Mouse (Mus musculus): Measurements from ENCODE around the gene Rap1gap2. TPM values are rescaled to one million over a fixed set of nuclear protein-coding genes. Genes with fewer than 3 reads are reported as not detected.

Gene Rap1gap2
- polyA plus RNA-seq, 1 experiment from 2014 or later = 7.9 TPM

DNA sequence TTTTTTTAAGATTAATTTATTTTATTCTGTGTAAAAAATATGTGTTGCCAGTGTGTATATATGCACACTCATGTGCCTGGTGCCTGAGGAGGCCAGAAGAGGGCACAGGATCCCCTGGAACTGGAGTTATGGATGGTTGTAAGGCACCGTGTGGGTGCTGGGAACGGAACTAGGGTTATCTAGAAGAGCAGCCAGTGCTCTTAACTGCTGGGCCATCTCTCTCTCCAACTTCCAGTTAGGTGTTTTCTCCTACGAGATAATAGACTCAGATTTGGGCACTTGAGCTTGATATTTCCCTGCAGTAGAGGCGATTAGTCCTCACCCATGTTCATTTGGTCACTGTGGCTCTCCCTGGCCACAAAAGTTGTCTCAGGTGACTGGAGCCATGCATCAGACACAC, 49.3 kb downstream of the Rap1gap2 start:
- Histone ChIP-seq H3K4me1 (replicated peaks; ENCODE audit: control insufficient read depth, insufficient read depth, low read length) (no peaks in the 10 kb centered on the region), H3K9me3 (ENCODE audit: control insufficient read depth) (no peaks in the 10 kb centered on the region), H3K27me3 (replicated peaks; ENCODE audit: control insufficient read depth, insufficient read depth, low read length) (no peaks in the 10 kb centered on the region), H3K27ac (ENCODE audit: low read depth, low read length) (no peak overlapping the region), H3K4me2 (replicated peaks; ENCODE audit: low read depth) (no peak overlapping the region), H3K36me3 (ENCODE audit: control insufficient read depth, insufficient read depth) (no peaks in the 10 kb centered on the region), H3K9ac (ENCODE audit: low read depth, low read length) (no peak overlapping the region), H3K4me3 (ENCODE audit: low read depth, low read length) (no peak overlapping the region)
- TF ChIP-seq CTCF (IDR thresholded peaks at IDR 0.05; ENCODE audit: low read depth) = no peak
- ATAC-seq = no peak
- WGBS = 93% methylated on average over 4 of the region's 4 CpGs

GRCm38 (mm10) chr11:74560600-74561227, 50.0 kb downstream of the Rap1gap2 start:
- TF ChIP-seq CTCF (IDR thresholded peaks at IDR 0.05; ENCODE audit: low read depth) = no peak
- 86% methylated on average over 9 of the region's 9 CpGs for WGBS
- no peak for ATAC-seq
- Histone ChIP-seq H3K36me3 (ENCODE audit: control insufficient read depth, insufficient read depth) (no peaks in the 10 kb centered on the region), H3K9ac (ENCODE audit: low read depth, low read length) (no peak overlapping the region), H3K4me2 (replicated peaks; ENCODE audit: low read depth) (no peak overlapping the region), H3K4me3 (ENCODE audit: low read depth, low read length) (no peak overlapping the region), H3K27ac (ENCODE audit: low read depth, low read length) (no peak overlapping the region), H3K4me1 (replicated peaks; ENCODE audit: control insufficient read depth, insufficient read depth, low read length) (no peaks in the 10 kb centered on the region), H3K27me3 (replicated peaks; ENCODE audit: control insufficient read depth, insufficient read depth, low read length) (no peaks in the 10 kb centered on the region), H3K9me3 (ENCODE audit: control insufficient read depth) (no peaks in the 10 kb centered on the region)

DNA sequence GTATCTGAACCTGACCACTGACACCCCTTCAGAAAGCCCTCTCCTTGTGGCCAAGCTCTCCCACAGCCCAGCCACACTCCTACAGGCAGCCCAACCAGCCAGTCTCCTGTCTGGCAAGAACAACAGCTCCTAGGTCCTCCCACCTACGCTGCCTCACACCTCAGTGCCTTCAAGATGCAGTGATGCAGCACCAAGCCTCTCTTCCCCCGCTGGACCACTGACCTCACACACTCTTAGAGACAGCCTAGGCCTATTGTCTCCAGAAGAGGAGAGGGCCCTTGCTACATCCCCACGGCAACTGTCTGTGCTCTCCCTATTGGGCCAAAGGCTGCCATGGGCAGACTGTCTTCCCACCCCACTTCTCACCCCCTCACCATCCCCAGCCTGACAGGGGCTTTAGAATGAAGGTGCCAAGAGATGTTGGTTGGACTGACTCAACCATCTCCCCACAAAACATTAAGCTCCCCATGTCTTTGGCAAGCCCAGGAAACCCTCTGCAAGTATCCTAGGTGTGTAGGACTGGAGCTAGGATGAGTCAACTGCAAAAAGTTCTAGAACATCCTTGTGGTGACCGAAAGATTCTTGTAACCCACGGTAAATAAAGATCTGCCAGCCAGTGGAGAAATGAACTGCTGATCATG, 50.8 kb downstream of the Rap1gap2 start:
- ATAC-seq = no peak
- Histone ChIP-seq H3K27ac (ENCODE audit: low read depth, low read length) (no peak overlapping the region), H3K9ac (ENCODE audit: low read depth, low read length) (no peak overlapping the region), H3K4me2 (replicated peaks; ENCODE audit: low read depth) (no peak overlapping the region), H3K4me3 (ENCODE audit: low read depth, low read length) (no peak overlapping the region), H3K27me3 (replicated peaks; ENCODE audit: control insufficient read depth, insufficient read depth, low read length) (no peaks in the 10 kb centered on the region), H3K4me1 (replicated peaks; ENCODE audit: control insufficient read depth, insufficient read depth, low read length) (no peaks in the 10 kb centered on the region), H3K9me3 (ENCODE audit: control insufficient read depth) (no peaks in the 10 kb centered on the region), H3K36me3 (ENCODE audit: control insufficient read depth, insufficient read depth) (no peaks in the 10 kb centered on the region)
- WGBS = 69% methylated on average over 5 of the region's 5 CpGs
- TF ChIP-seq CTCF (IDR thresholded peaks at IDR 0.05; ENCODE audit: low read depth) = no peak

DNA sequence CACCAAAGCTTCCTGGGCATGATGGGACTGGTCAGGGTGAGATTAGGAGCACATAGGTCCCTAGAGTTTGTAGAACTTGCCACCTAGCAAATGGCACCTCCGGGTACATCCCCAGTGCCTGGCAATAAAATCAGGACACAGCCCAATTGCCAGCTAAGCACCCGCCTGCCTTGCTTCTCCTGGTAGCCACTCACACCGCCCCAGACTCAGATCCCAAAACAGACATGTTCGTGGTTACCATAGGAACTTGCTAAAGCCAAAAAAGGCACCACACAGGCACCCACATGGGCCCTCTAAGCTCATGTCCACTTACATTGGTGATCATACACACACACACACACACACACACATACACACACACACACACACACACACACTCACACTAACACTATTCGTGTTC, 51.8 kb downstream of the Rap1gap2 start:
- Histone ChIP-seq H3K36me3 (ENCODE audit: control insufficient read depth, insufficient read depth) (no peaks in the 10 kb centered on the region), H3K4me3 (ENCODE audit: low read depth, low read length) (no peak overlapping the region), H3K4me2 (replicated peaks; ENCODE audit: low read depth) (no peak overlapping the region), H3K27ac (ENCODE audit: low read depth, low read length) (no peak overlapping the region), H3K9ac (ENCODE audit: low read depth, low read length) (no peak overlapping the region), H3K27me3 (replicated peaks; ENCODE audit: control insufficient read depth, insufficient read depth, low read length) (no peaks in the 10 kb centered on the region), H3K9me3 (ENCODE audit: control insufficient read depth) (no peaks in the 10 kb centered on the region), H3K4me1 (replicated peaks; ENCODE audit: control insufficient read depth, insufficient read depth, low read length) (no peaks in the 10 kb centered on the region)
- no peak for ATAC-seq
- WGBS = 85% methylated on average over 5 of the region's 5 CpGs
- no peak for TF ChIP-seq CTCF (IDR thresholded peaks at IDR 0.05; ENCODE audit: low read depth)

DNA sequence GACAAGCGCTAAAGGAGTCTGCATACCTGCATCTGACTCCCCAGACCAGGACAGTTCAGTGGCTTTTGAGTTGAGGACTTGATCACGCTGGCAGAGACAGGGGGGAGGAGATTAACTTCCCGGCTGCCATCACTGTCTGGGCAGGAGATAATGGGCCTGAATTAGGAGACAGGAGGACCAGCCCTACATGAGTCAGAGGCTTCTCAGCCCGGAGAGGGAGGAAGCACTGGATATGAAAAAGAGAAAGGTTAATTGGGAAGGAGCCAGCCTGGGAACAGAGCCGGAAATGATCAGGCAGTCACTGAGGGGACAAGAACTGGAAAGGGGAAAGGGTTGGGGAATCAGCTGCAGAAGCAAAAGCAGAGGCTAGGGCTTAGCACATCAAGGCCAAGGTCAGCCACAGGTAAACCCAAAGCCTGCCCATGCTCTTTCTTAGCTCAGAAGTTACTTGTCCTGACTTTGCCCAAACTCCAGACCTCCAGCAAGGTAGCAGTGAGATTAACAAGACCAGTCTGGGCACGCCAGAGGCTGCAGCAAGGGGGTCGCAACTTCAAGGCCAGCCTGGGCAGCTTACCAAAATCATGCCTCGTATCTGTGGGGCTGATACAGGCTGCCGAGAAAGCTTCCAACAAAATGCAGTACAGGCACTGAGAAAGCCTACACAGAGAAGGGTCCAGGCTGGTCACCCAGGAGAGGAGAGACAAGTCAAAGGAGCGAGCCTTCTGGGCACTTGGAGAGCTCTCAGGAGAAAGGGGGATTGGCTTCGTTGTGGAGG, 53.1 kb downstream of the Rap1gap2 start:
- Histone ChIP-seq H3K27me3 (replicated peaks; ENCODE audit: control insufficient read depth, insufficient read depth, low read length) (no peaks in the 10 kb centered on the region), H3K9ac (ENCODE audit: low read depth, low read length) (no peak overlapping the region), H3K4me3 (ENCODE audit: low read depth, low read length) (no peak overlapping the region), H3K4me2 (replicated peaks; ENCODE audit: low read depth) (no peak overlapping the region), H3K36me3 (ENCODE audit: control insufficient read depth, insufficient read depth) (no peaks in the 10 kb centered on the region), H3K4me1 (replicated peaks; ENCODE audit: control insufficient read depth, insufficient read depth, low read length) (no peaks in the 10 kb centered on the region), H3K27ac (ENCODE audit: low read depth, low read length) (no peak overlapping the region), H3K9me3 (ENCODE audit: control insufficient read depth) (no peaks in the 10 kb centered on the region)
- WGBS = 60% methylated on average over 11 of the region's 11 CpGs
- no peak for ATAC-seq
- TF ChIP-seq CTCF (IDR thresholded peaks at IDR 0.05; ENCODE audit: low read depth) = no peak

- no peaks in the 10 kb centered on the region for H3K4me1 ChIP-seq (replicated peaks; ENCODE audit: control insufficient read depth, insufficient read depth, low read length)
- no peak overlapping the region for H3K4me3 ChIP-seq (ENCODE audit: low read depth, low read length)
- H3K27me3 ChIP-seq (replicated peaks; ENCODE audit: control insufficient read depth, insufficient read depth, low read length) = no peaks in the 10 kb centered on the region
- WGBS = 44% methylated on average over 9 of the region's 9 CpGs
- no peaks in the 10 kb centered on the region for H3K36me3 ChIP-seq (ENCODE audit: control insufficient read depth, insufficient read depth)
- TF ChIP-seq CTCF (IDR thresholded peaks at IDR 0.05; ENCODE audit: low read depth) = no peak
- H3K4me2 ChIP-seq (replicated peaks; ENCODE audit: low read depth) = no peak overlapping the region
- no peak for ATAC-seq
- H3K27ac ChIP-seq (ENCODE audit: low read depth, low read length) = no peak overlapping the region
- no peak overlapping the region for H3K9ac ChIP-seq (ENCODE audit: low read depth, low read length)
- H3K9me3 ChIP-seq (ENCODE audit: control insufficient read depth) = no peaks in the 10 kb centered on the region
Measured at GRCm38 (mm10) chr11:74555716-74556374, 54.9 kb downstream of the Rap1gap2 start.

Measured in intestine, postnatal 0 days (tissue).